20 mouse cellular contexts compared by ENCODE assay signal in genomic region chr15:5695015-5695414, GRCm38 (mm10).
DNase-seq lines count a peak whose midpoint lies in the region; ATAC-seq lines count a peak whose summit lies in the region.
"Had no signal": no experiment of that assay in that cellular context is flagged by ENCODE, and none has a peak within 500 bp of the region (broad histone marks: within the 10 kb centered on the region; RNA-seq: fewer than 3 reads in every experiment).

No protein-coding gene starts in this region.

- no peaks in the 10 kb centered on the region for H3K4me1 ChIP-seq in limb, embryonic 10.5 days
- H3K4me1 ChIP-seq: forebrain, embryonic 13.5 days; heart, embryonic 13.5 days; intestine, embryonic 15.5 days had no signal

- no peaks in the 10 kb centered on the region for H3K27me3 ChIP-seq in limb, embryonic 10.5 days (ENCODE audit: low read depth, poor library complexity, severe bottlenecking)
- H3K27me3 ChIP-seq: forebrain, embryonic 13.5 days; heart, embryonic 13.5 days; intestine, embryonic 15.5 days had no signal

- ATAC-seq in CD4-positive, CD25-positive, alpha-beta regulatory T cell, adult 4 months, result peak; percentile 86
- ATAC-seq: forebrain, embryonic 13.5 days; forebrain, postnatal 0 days; hindbrain, embryonic 16.5 days; intestine, embryonic 15.5 days had no signal

- WGBS in limb, embryonic 10.5 days, result 72% methylated on average over 3 of the region's 3 CpGs

- peak; percentile 81 for DNase-seq in induced T-regulatory cell, adult 2 months (ENCODE audit: low read depth)
- peak; percentile 7 for DNase-seq in naive thymus-derived CD4-positive, alpha-beta T cell, adult 2 months (ENCODE audit: low read depth)
- DNase-seq in limb, embryonic 10.5 days (ENCODE audit: low spot score), result no peak
- no peak for DNase-seq in layer of hippocampus, postnatal 25 days (ENCODE audit: extremely low spot score in 1 of 2, low spot score in 1 of 2)
- DNase-seq in frontal cortex, adult 2 months (ENCODE audit: extremely low spot score in 1 of 2, low spot score in 1 of 2), result no peak
- DNase-seq in heart, adult 18-20 months, result no peak
- DNase-seq: adrenal gland, postnatal 14 days; cerebellum, adult 11-12 months; cerebellum, adult 9-10 months; cerebellum, postnatal 36 days; forebrain, postnatal 0 days; gastrocnemius, adult 2 months; gastrocnemius, postnatal 25 days; heart, postnatal 36 days had no signal

- no peak overlapping the region for H3K27ac ChIP-seq in limb, embryonic 10.5 days
- H3K27ac ChIP-seq: forebrain, embryonic 13.5 days; gastrocnemius, adult 2 months; heart, embryonic 13.5 days; intestine, embryonic 15.5 days had no signal

- no peak overlapping the region for H3K4me3 ChIP-seq in limb, embryonic 10.5 days
- H3K4me3 ChIP-seq: forebrain, embryonic 13.5 days; gastrocnemius, adult 2 months; heart, embryonic 13.5 days; intestine, embryonic 15.5 days had no signal

- H3K36me3 ChIP-seq in limb, embryonic 10.5 days, result no peaks in the 10 kb centered on the region
- H3K36me3 ChIP-seq: G1E; heart, embryonic 13.5 days; intestine, embryonic 15.5 days had no signal

- H3K9me3 ChIP-seq in limb, embryonic 10.5 days (replicated peaks), result no peaks in the 10 kb centered on the region
- H3K9me3 ChIP-seq: forebrain, embryonic 13.5 days; G1E; heart, embryonic 13.5 days; intestine, embryonic 15.5 days had no signal

Comparison
In these comparisons a context has a peak if more than half of its experiments do, and no peak if none do; other contexts are left out.
1. DNase-seq: peak in induced T-regulatory cell, adult 2 months (single experiment) and naive thymus-derived CD4-positive, alpha-beta T cell, adult 2 months (single experiment); none in limb, embryonic 10.5 days (single experiment), layer of hippocampus, postnatal 25 days (0 of 2), frontal cortex, adult 2 months (0 of 2) and heart, adult 18-20 months (0 of 2).